Mouse (Mus musculus) layer of hippocampus, adult 9-10 months (tissue): Measurements from ENCODE around the gene Vmn2r56.
A peak's percentile ranks its signal among the peaks of the same experiment; 100 is the strongest.
"Not testable (repeated sequence)": the region's sequence is repeated elsewhere in the genome, so short reads cannot be mapped to it uniquely, and the experiment has no call there.

Source experiments
- DNase-seq: peaks from one replicate; pipeline ENCODE4 v3.0.0; 2022; ENCODE audit warnings: low spot score

Vmn2r56 gene

DNA sequence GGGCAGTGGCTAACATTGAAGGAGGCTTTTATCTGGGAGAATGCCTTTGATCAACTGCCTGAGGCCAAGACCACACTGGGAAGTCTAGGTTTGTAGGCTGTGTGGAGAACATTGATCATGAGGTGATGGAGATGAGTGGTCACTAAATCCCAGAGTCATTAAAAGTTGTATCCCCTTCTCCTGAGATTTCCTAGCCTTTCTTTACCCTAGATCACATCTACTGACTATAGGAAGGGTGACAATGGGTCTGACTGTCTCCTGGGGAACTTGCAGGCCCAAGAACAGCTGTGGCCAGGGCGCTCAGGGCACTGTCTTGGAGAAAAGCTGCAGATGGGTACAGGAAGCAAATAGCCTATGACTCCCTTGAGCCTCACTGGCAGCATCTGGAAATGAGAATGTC is at the start of gene Vmn2r56:
Gene Vmn2r56, minus strand, starts transcription at position 101 of the 400 bp plus-strand sequence.
- DNase-seq: no peak

GRCm38 (mm10) chr7:12780151-12780830 is 45.5 kb upstream of the Vmn2r56 start:
- DNase-seq: no peak

- DNase-seq: no peak
Measured at GRCm38 (mm10) chr7:12779782-12780150, 45.0 kb upstream of the Vmn2r56 start.

DNA sequence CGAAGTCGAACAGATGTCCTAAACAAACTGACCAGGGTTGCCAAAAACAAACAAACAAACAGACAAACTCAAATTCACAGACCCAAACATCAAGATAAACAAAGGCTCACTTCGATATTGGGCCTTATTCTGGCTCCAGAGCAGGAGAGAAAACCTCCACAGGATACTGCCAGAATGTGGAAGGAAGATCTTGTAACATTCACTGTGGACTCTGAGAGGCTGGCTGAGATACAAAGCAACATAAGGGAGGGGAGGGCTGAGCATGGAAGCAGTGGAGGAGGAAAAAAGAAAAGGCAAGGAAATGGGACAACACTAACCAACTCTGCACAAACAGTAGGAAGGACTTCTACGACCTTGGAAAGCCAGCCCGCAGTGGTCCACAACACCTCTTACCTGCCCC is 44.3 kb upstream of the Vmn2r56 start:
- no peak for DNase-seq

GRCm38 (mm10) chr7:12774606-12775005 is 39.8 kb upstream of the Vmn2r56 start:
- DNase-seq: peak; percentile 32

GRCm38 (mm10) chr7:12774111-12774510 is 39.3 kb upstream of the Vmn2r56 start:
- DNase-seq: no peak

- DNase-seq: no peak
Measured at GRCm38 (mm10) chr7:12749431-12750198, 14.8 kb upstream of the Vmn2r56 start.

DNA sequence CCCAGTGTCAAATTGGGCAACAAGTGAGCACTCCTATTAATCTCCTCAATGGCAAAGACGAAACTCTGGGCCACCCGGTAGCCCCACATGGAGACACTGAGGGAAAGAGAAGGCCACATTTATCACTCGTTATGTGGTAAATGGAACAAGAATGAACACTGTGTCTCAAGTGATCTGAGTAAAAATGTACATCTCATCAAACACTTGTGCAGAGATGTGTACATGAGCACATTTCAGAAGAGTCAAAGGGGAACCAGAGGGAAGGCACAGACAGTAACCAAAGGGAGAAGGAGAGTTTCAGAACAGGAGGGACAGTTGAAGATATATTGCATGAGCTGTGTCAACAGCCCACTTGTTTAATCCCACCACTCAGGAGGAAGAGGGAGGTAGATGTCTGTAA is 49.9 kb downstream of the Vmn2r56 start, which contains the start of gene Vmn2r55:
Gene Vmn2r55, minus strand, starts transcription at position 101 of the 400 bp plus-strand sequence.
- DNase-seq: not testable (repeated sequence)

- not testable (repeated sequence) for DNase-seq
Measured at GRCm38 (mm10) chr7:12640219-12640618, 94.6 kb downstream of the Vmn2r56 start, which contains the start of gene Vmn2r54. Gene Vmn2r54, minus strand, starts transcription at chr7:12640319.
